Mouse (Mus musculus): ENCODE measurements around the gene Fkbp8. TPM values are rescaled to one million over a fixed set of nuclear protein-coding genes. Genes with fewer than 3 reads are reported as not detected.

Fkbp8 gene
- polyA plus RNA-seq, 1 experiment = 623 TPM

DNA sequence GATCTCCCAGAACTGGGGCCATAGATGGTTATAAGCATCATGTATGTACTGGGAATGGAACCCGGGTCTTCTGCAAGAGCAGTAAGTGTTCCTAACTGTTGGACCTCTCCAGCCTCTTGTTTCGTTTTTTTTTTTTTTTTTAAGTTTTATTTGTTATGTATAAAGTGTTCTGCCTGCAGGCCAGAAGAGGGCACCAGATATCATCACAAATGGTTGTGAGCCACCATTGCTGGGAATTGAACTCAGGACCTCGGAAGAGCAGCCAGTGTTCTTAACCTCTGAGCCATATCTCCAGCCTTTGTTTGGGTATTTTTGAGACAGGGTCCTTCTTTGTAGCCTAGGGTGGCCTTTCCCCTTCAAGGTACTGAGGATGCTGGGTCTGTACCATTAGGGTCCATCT is 31.5 kb downstream of the Fkbp8 start:
- Histone ChIP-seq H3K36me3 (ENCODE audit: control insufficient read depth, insufficient read depth, low read length) (no peaks in the 10 kb centered on the region), H3K4me3 (ENCODE audit: low read depth, low read length) (no peak overlapping the region), H3K27me3 (ENCODE audit: control insufficient read depth, insufficient read depth, low read length) (no peaks in the 10 kb centered on the region), H3K27ac (ENCODE audit: insufficient read depth, low read depth, low read length) (no peak overlapping the region), H3K4me1 (ENCODE audit: control insufficient read depth, insufficient read depth, insufficient read length, low read length) (peaks cover 51% of the 10 kb centered on the region)
- WGBS = 64% methylated on average over 3 of the region's 3 CpGs
- TF ChIP-seq CTCF (IDR thresholded peaks at IDR 0.05; ENCODE audit: extremely low read depth, insufficient read length, insufficient replicate concordance, low read depth, low read length) = no peak
- no peak for TF ChIP-seq POLR2A (IDR thresholded peaks at IDR 0.05; ENCODE audit: low read depth, low read length)

DNA sequence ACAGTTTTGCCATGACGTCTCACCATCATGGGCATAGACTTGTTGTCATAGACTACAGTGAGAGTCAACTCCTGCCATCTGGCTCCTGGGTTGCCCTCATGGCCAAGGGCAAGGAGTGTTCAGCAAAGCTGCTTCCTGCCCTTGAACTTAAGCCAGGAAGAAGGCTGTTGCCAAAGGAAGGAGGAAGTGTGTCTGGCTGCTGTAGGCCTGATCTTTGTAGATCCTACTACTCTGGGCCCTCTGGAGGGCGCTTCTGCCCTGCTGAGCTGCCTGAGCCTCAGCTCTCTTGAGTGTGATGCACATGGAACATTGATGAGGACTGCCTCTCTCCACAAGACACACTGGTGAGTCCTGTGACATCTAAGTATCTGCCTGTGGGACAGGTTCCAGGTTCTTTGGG is 32.6 kb downstream of the Fkbp8 start:
- peak overlapping the region; percentile 28 for H3K27ac ChIP-seq (ENCODE audit: insufficient read depth, low read depth, low read length)

DNA sequence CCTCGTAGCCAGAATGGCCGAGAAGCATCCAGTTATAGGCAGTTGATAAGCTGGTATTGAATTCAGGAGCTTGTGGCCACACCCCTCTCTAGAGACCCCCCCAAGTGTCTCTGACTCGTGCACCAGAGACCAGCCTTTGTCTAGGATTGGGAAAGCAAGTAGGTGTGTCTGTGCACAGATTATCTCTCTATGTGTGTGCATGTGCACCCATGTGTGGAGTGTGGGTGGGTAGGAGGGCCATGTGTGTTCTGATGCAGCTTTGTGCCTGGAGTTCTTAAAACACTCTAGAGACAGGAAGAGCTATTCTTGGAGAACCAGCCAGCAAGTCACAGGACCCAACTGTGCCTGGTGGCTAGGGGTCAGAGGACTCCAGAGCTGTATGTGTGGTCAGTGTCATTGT is 33.0 kb downstream of the Fkbp8 start:
- 59% methylated on average over 3 of the region's 3 CpGs for WGBS
- no peaks in the 10 kb centered on the region for H3K27me3 ChIP-seq (ENCODE audit: control insufficient read depth, insufficient read depth, low read length)
- no peak overlapping the region for H3K27ac ChIP-seq (ENCODE audit: insufficient read depth, low read depth, low read length)
- no peak overlapping the region for H3K4me3 ChIP-seq (ENCODE audit: low read depth, low read length)
- no peaks in the 10 kb centered on the region for H3K36me3 ChIP-seq (ENCODE audit: control insufficient read depth, insufficient read depth, low read length)
- TF ChIP-seq CTCF (IDR thresholded peaks at IDR 0.05; ENCODE audit: extremely low read depth, insufficient read length, insufficient replicate concordance, low read depth, low read length) = no peak
- peaks cover 52% of the 10 kb centered on the region for H3K4me1 ChIP-seq (ENCODE audit: control insufficient read depth, insufficient read depth, insufficient read length, low read length)

More for the DNA sequence above, 32.6 kb downstream of the Fkbp8 start:
- peak; percentile 56; the same call in 1 of the 2 replicates for TF ChIP-seq CTCF (IDR thresholded peaks at IDR 0.05; ENCODE audit: extremely low read depth, insufficient read length, insufficient replicate concordance, low read depth, low read length)
- TF ChIP-seq POLR2A (IDR thresholded peaks at IDR 0.05; ENCODE audit: low read depth, low read length) = no peak
- 22% methylated on average over 2 of the region's 2 CpGs for WGBS
- peaks cover 51% of the 10 kb centered on the region for H3K4me1 ChIP-seq (ENCODE audit: control insufficient read depth, insufficient read depth, insufficient read length, low read length)
- no peaks in the 10 kb centered on the region for H3K27me3 ChIP-seq (ENCODE audit: control insufficient read depth, insufficient read depth, low read length)
- no peak overlapping the region for H3K4me3 ChIP-seq (ENCODE audit: low read depth, low read length)
- no peaks in the 10 kb centered on the region for H3K36me3 ChIP-seq (ENCODE audit: control insufficient read depth, insufficient read depth, low read length)

DNA sequence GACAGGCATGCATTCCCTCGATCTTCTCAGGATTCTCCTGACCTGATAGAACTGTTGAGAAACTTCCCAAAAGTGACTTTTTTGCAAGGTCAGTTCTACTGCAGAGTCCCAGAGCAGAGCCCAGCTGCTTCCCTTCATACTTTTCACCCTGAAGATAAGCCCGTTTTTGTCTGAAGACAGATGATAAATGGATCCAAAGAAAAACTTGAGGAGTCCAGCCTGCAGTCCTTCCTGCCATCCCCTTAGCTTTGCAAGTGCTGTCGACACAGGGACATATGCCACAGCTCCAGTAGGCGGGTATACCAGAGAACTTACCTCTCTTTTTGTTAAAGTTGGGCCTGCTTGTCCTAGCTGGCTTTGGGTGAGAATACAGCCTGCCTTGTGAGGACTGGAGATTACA is 33.8 kb downstream of the Fkbp8 start:
- Histone ChIP-seq H3K36me3 (ENCODE audit: control insufficient read depth, insufficient read depth, low read length) (no peaks in the 10 kb centered on the region), H3K4me3 (ENCODE audit: low read depth, low read length) (no peak overlapping the region), H3K4me1 (ENCODE audit: control insufficient read depth, insufficient read depth, insufficient read length, low read length) (peaks cover 54% of the 10 kb centered on the region), H3K27ac (ENCODE audit: insufficient read depth, low read depth, low read length) (peak overlapping the region; percentile 74), H3K27me3 (ENCODE audit: control insufficient read depth, insufficient read depth, low read length) (no peaks in the 10 kb centered on the region)
- WGBS = 54% methylated on average over 4 of the region's 4 CpGs
- TF ChIP-seq POLR2A (IDR thresholded peaks at IDR 0.05; ENCODE audit: low read depth, low read length) (no peak), CTCF (IDR thresholded peaks at IDR 0.05; ENCODE audit: extremely low read depth, insufficient read length, insufficient replicate concordance, low read depth, low read length) (no peak)

DNA sequence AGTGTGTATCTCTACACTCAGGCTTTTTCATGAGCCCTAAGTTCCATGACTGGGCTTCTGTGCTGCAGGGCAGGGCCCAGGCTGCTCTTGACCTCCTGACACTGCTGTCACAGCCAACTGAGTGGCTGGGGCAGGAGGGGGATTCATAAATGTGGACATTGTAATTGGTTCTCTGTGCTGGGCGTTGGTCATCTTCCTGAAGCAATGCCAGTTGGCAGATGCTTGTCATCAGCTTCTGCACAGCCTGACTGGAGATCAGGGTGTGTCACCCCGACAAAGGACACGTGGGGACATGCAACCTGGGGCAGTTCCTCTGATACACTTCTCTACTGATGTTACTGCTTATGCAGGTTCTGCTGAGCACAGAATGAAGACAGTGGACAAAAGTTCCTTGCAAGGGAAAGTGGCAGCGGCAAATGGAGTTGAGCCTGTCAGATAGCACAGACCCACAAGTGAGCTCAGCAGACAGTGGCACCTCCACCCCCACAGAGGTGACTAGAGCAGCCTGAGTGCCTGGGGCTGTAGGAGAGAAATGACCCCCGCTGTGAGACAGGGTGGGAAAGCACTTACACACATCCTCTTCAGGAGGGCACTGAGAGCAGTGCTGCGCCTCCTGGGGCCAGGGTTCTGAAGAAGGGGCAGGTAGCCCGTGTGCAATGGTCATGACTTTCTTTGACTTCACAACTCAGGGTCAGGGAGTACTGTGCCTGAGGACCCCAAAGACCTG is 34.4 kb downstream of the Fkbp8 start:
- no peaks in the 10 kb centered on the region for H3K36me3 ChIP-seq (ENCODE audit: control insufficient read depth, insufficient read depth, low read length)
- peak overlapping the region; percentile 74 for H3K27ac ChIP-seq (ENCODE audit: insufficient read depth, low read depth, low read length)
- peaks cover 57% of the 10 kb centered on the region for H3K4me1 ChIP-seq (ENCODE audit: control insufficient read depth, insufficient read depth, insufficient read length, low read length)
- H3K27me3 ChIP-seq (ENCODE audit: control insufficient read depth, insufficient read depth, low read length) = no peaks in the 10 kb centered on the region
- H3K4me3 ChIP-seq (ENCODE audit: low read depth, low read length) = no peak overlapping the region
- no peak for TF ChIP-seq CTCF (IDR thresholded peaks at IDR 0.05; ENCODE audit: extremely low read depth, insufficient read length, insufficient replicate concordance, low read depth, low read length)
- TF ChIP-seq POLR2A (IDR thresholded peaks at IDR 0.05; ENCODE audit: low read depth, low read length) = 0 out of 2 replicates have a peak, but pooled peaks have one; percentile 9
- WGBS = 48% methylated on average over 7 of the region's 7 CpGs

DNA sequence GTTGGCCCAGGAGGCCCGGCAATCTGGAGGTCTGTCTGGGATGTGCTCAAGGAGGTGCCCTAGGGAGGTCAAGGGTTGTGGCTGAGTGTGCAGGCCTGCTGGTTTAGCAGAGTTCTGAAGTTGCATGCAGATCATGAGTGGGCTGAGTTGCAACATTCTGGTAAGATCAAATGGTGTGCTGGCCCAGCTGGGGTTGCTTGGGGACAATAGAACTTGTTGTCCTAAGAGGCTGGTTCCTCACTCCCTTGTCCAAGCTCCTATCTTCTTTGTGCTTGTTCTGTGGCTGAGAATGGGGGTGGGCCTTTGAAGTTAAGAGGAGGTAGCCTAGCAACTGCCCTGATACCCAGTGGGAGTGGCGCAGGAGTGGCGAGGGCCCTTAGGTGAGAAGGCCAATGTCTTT is 35.3 kb downstream of the Fkbp8 start:
- Histone ChIP-seq H3K27me3 (ENCODE audit: control insufficient read depth, insufficient read depth, low read length) (no peaks in the 10 kb centered on the region), H3K36me3 (ENCODE audit: control insufficient read depth, insufficient read depth, low read length) (no peaks in the 10 kb centered on the region), H3K4me3 (ENCODE audit: low read depth, low read length) (no peak overlapping the region), H3K4me1 (ENCODE audit: control insufficient read depth, insufficient read depth, insufficient read length, low read length) (peaks cover 57% of the 10 kb centered on the region), H3K27ac (ENCODE audit: insufficient read depth, low read depth, low read length) (no peak overlapping the region)
- WGBS = 56% methylated on average over 3 of the region's 3 CpGs
- no peak for TF ChIP-seq CTCF (IDR thresholded peaks at IDR 0.05; ENCODE audit: extremely low read depth, insufficient read length, insufficient replicate concordance, low read depth, low read length)
- no peak for TF ChIP-seq POLR2A (IDR thresholded peaks at IDR 0.05; ENCODE audit: low read depth, low read length)

DNA sequence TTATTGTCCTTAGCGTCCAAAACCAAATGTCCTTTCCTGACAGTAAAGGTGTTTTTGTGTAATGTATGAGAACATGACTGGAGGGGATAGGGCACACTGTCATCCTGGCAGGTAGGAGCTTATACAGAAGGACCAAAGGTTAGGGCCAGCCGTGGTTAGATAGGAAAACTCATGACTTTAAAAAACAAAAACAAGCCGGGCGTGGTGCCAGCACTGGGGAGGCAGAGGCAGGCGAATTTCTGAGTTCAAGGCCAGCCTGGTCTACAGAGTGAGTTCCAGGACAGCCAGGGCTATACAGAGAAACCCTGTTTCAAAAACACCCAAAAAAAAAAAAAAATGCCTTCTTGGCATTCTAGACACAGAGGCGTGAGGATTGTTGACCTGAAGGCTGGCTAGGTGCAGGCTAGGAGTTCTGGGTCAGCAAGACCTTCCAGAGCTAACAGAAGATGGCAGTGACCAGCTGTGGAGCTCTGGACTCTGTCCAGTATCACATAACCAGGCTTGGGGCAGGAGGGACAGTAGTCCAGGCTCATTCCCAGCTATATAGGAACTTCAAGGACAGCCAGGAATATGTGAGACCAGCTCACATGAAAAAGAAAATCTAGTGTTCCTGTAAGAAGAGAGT is 36.4 kb downstream of the Fkbp8 start:
- no peak overlapping the region for H3K4me3 ChIP-seq (ENCODE audit: low read depth, low read length)
- H3K36me3 ChIP-seq (ENCODE audit: control insufficient read depth, insufficient read depth, low read length) = no peaks in the 10 kb centered on the region
- WGBS = 79% methylated on average over 6 of the region's 6 CpGs
- H3K27me3 ChIP-seq (ENCODE audit: control insufficient read depth, insufficient read depth, low read length) = no peaks in the 10 kb centered on the region
- H3K4me1 ChIP-seq (ENCODE audit: control insufficient read depth, insufficient read depth, insufficient read length, low read length) = peaks cover 57% of the 10 kb centered on the region
- no peak overlapping the region for H3K27ac ChIP-seq (ENCODE audit: insufficient read depth, low read depth, low read length)
- TF ChIP-seq POLR2A (IDR thresholded peaks at IDR 0.05; ENCODE audit: low read depth, low read length) = no peak
- TF ChIP-seq CTCF (IDR thresholded peaks at IDR 0.05; ENCODE audit: extremely low read depth, insufficient read length, insufficient replicate concordance, low read depth, low read length) = no peak

All from small intestine, adult 2 months (tissue).